Mouse (Mus musculus) regulatory T cell (primary cell): Measurements from ENCODE around the gene Tubgcp2.

Experiments
- in situ Hi-C: fragments of 300-600 bp; cut with MboI, MseI; formaldehyde crosslinking; loops from one replicate; pipeline ENCODE4 v1.15.1; 2025; ENCODE audit warnings: high pct_unique_total_duplicates

Tubgcp2 gene

GRCm38 (mm10) chr7:139980778-139981177, 55.7 kb downstream of the Tubgcp2 start:
- in situ Hi-C loops, result no loop called here

GRCm38 (mm10) chr7:139979011-139979719, 57.3 kb downstream of the Tubgcp2 start:
- in situ Hi-C loops, result no loop called here

GRCm38 (mm10) chr7:139978278-139978892, 58.1 kb downstream of the Tubgcp2 start, which contains the start of gene 6430531B16Rik:
Gene 6430531B16Rik, minus strand, starts transcription at chr7:139978755.
- in situ Hi-C loops, result no loop called here

GRCm38 (mm10) chr7:139975471-139975870, 61.0 kb downstream of the Tubgcp2 start:
- in situ Hi-C loops, result no loop called here

GRCm38 (mm10) chr7:139974307-139974706, 62.2 kb downstream of the Tubgcp2 start:
- in situ Hi-C loops, result no loop called here

GRCm38 (mm10) chr7:139972923-139973331, 63.5 kb downstream of the Tubgcp2 start:
- in situ Hi-C loops, result no loop called here

- in situ Hi-C loops, result no loop called here
These were observed 65.0 kb downstream of the Tubgcp2 start for GRCm38 (mm10) chr7:139971436-139971835.

- in situ Hi-C loops, result no loop called here
These were observed 65.5 kb downstream of the Tubgcp2 start for GRCm38 (mm10) chr7:139970979-139971378.

GRCm38 (mm10) chr7:139970216-139970919, 66.1 kb downstream of the Tubgcp2 start:
- in situ Hi-C loops, result no loop called here

GRCm38 (mm10) chr7:139969348-139970130, 66.9 kb downstream of the Tubgcp2 start:
- in situ Hi-C loops, result loop anchor here (5.0 kb wide), 1 partner anchor 68 kb away; the partner anchor contains the start of genes Tubgcp2 and Zfp511

GRCm38 (mm10) chr7:139968428-139968827, 68.0 kb downstream of the Tubgcp2 start:
- in situ Hi-C loops, result loop anchor here (5.0 kb wide), 1 partner anchor 69 kb away; the partner anchor contains the start of genes Tubgcp2 and Zfp511

- in situ Hi-C loops, result loop anchor here (5.0 kb wide), 1 partner anchor 70 kb away; the partner anchor contains the start of genes Tubgcp2 and Zfp511
These were observed 69.3 kb downstream of the Tubgcp2 start for GRCm38 (mm10) chr7:139967175-139967574.

- in situ Hi-C loops, result no loop called here
These were observed 72.7 kb downstream of the Tubgcp2 start for GRCm38 (mm10) chr7:139963814-139964213.

GRCm38 (mm10) chr7:139961141-139961540, 75.3 kb downstream of the Tubgcp2 start:
- in situ Hi-C loops, result no loop called here

- in situ Hi-C loops, result loop anchor here (5.0 kb wide), 1 partner anchor 99 kb away; no protein-coding TSS in a partner anchor
These were observed 78.5 kb downstream of the Tubgcp2 start for GRCm38 (mm10) chr7:139957958-139958357.

- in situ Hi-C loops, result loop anchor here (5.0 kb wide), 1 partner anchor 100 kb away; no protein-coding TSS in a partner anchor
These were observed 79.0 kb downstream of the Tubgcp2 start for GRCm38 (mm10) chr7:139957437-139957836.

GRCm38 (mm10) chr7:139956658-139957057, 79.8 kb downstream of the Tubgcp2 start:
- in situ Hi-C loops, result loop anchor here (5.0 kb wide), 1 partner anchor 101 kb away; no protein-coding TSS in a partner anchor

GRCm38 (mm10) chr7:139955505-139955904, 81.0 kb downstream of the Tubgcp2 start:
- in situ Hi-C loops, result loop anchor here (5.0 kb wide), 1 partner anchor 102 kb away; no protein-coding TSS in a partner anchor

- in situ Hi-C loops, result no loop called here
These were observed 84.4 kb downstream of the Tubgcp2 start for GRCm38 (mm10) chr7:139951991-139952633.

- in situ Hi-C loops, result no loop called here
These were observed 85.4 kb downstream of the Tubgcp2 start for GRCm38 (mm10) chr7:139951079-139951478.
